Mouse (Mus musculus) ES-E14 (cell line): ENCODE measurements around the gene Fau.

ENCODE experiments used
- CHD2 ChIP-seq: IDR thresholded peaks from 2 replicates; pipeline ENCODE4 v1.6.1; 2014; ENCODE audit warnings: mild to moderate bottlenecking, low read depth, low read length, inconsistent platforms
- HCFC1 ChIP-seq: IDR thresholded peaks from 2 replicates; pipeline ENCODE4 v1.6.1; 2012; ENCODE audit warnings: low read length, inconsistent platforms, borderline replicate concordance; ENCODE audit not compliant: insufficient read depth
- MAFK ChIP-seq: IDR thresholded peaks from 2 replicates; pipeline ENCODE4 v1.6.1; 2014; ENCODE audit warnings: mild to moderate bottlenecking, low read depth, low read length, inconsistent platforms; ENCODE audit not compliant: insufficient read depth
- ZNF384 ChIP-seq: IDR thresholded peaks from 2 replicates; pipeline ENCODE4 v1.6.1; 2012; ENCODE audit warnings: low read depth, low read length, inconsistent platforms

- no peak for TF ChIP-seq ZNF384
- TF ChIP-seq HCFC1, result no peak
- no peak for TF ChIP-seq MAFK
- TF ChIP-seq CHD2, result no peak
These were observed 8.8 kb upstream of the Fau start for GRCm38 (mm10) chr19:6048681-6049410.
